Mouse (Mus musculus) hindbrain, embryonic 12.5 days (tissue): Measurements from ENCODE around the gene Pde4d. TPM values are rescaled to one million over a fixed set of nuclear protein-coding genes. Genes with fewer than 3 reads are reported as not detected.
"Not testable (repeated sequence)": the region's sequence is repeated elsewhere in the genome, so short reads cannot be mapped to it uniquely, and the experiment has no call there.

ENCODE experiments used
- ATAC-seq: fragments of 200-750 bp; cut with Nextera tagmentation; 2 replicates; pipeline ENCODE4 v1.8.0; 2017; ENCODE audit warnings: moderate TSS enrichment; ENCODE audit not compliant: low FRiP score
- H3K27ac ChIP-seq: fragments of 300-500 bp; sonication (generic); 2 replicates; pipeline ENCODE4 v1.5.1; 2016; ENCODE audit warnings: mild to moderate bottlenecking
- H3K27me3 ChIP-seq: fragments of 300-500 bp; sonication (generic); 2 replicates; pipeline ENCODE4 v1.6.1; 2016; ENCODE audit warnings: mild to moderate bottlenecking
- H3K36me3 ChIP-seq: fragments of 300-500 bp; sonication (generic); 2 replicates; pipeline ENCODE4 v1.6.1; 2016; ENCODE audit warnings: mild to moderate bottlenecking
- H3K4me1 ChIP-seq: fragments of 300-500 bp; sonication (generic); 2 replicates; pipeline ENCODE4 v1.6.1; 2016
- H3K4me2 ChIP-seq: fragments of 300-500 bp; sonication (generic); replicated peaks from 2 replicates; pipeline ENCODE4 v1.6.1; 2016; ENCODE audit warnings: mild to moderate bottlenecking
- H3K4me3 ChIP-seq: fragments of 300-500 bp; sonication (generic); 2 replicates; pipeline ENCODE4 v1.5.1; 2016; ENCODE audit warnings: mild to moderate bottlenecking
- H3K9ac ChIP-seq: fragments of 300-500 bp; sonication (generic); 2 replicates; pipeline ENCODE4 v1.6.1; 2016; ENCODE audit warnings: mild to moderate bottlenecking, moderate library complexity
- H3K9me3 ChIP-seq: fragments of 300-500 bp; sonication (generic); replicated peaks from 2 replicates; pipeline ENCODE4 v1.6.1; 2016; ENCODE audit warnings: mild to moderate bottlenecking
- WGBS: fragments of 180-500 bp; shearing (Covaris S2); methylation state at CpG from one replicate; pipeline ENCODE4 v1.1.7; 2016; 5-methylcytosine and 5-hydroxymethylcytosine counted together
- polyA plus RNA-seq: library from polyadenylated mRNA; unstranded; fragments of >200 nt; fragmentation: Nextera tagmentation; extraction: Ambion mirVana; gene quantifications from 2 replicates; pipeline ENCODE4 v1.2.1, GENCODE M21; 2016

The Pde4d gene
- polyA plus RNA-seq, 1 experiment from 2014 or later, result 20.6 TPM

GRCm38 (mm10) chr13:108677056-108677455 lies 227.3 kb downstream of the Pde4d start:
- no peak overlapping the region for H3K27ac ChIP-seq
- no peak overlapping the region for H3K4me3 ChIP-seq
- no peak for ATAC-seq
- H3K36me3 ChIP-seq, result no peaks in the 10 kb centered on the region
- no peak overlapping the region for H3K4me2 ChIP-seq
- H3K9ac ChIP-seq, result no peak overlapping the region
- no peaks in the 10 kb centered on the region for H3K27me3 ChIP-seq
- no peaks in the 10 kb centered on the region for H3K9me3 ChIP-seq
- H3K4me1 ChIP-seq, result no peaks in the 10 kb centered on the region

- no peaks in the 10 kb centered on the region for H3K9me3 ChIP-seq
- H3K27me3 ChIP-seq, result no peaks in the 10 kb centered on the region
- no peak overlapping the region for H3K27ac ChIP-seq
- WGBS, result 88% methylated on average over 4 of the region's 4 CpGs
- no peak overlapping the region for H3K9ac ChIP-seq
- no peak overlapping the region for H3K4me2 ChIP-seq
- ATAC-seq, result no peak
- no peaks in the 10 kb centered on the region for H3K4me1 ChIP-seq
- H3K36me3 ChIP-seq, result no peaks in the 10 kb centered on the region
- no peak overlapping the region for H3K4me3 ChIP-seq
These were observed 233.3 kb downstream of the Pde4d start for GRCm38 (mm10) chr13:108683018-108683417.

GRCm38 (mm10) chr13:108685817-108686216 lies 236.1 kb downstream of the Pde4d start:
- Histone ChIP-seq H3K4me1 (no peaks in the 10 kb centered on the region), H3K27ac (no peak overlapping the region), H3K9me3 (no peaks in the 10 kb centered on the region), H3K27me3 (no peaks in the 10 kb centered on the region), H3K36me3 (no peaks in the 10 kb centered on the region), H3K4me2 (no peak overlapping the region), H3K4me3 (no peak overlapping the region), H3K9ac (no peak overlapping the region)
- 92% methylated on average over 7 of the region's 7 CpGs for WGBS
- ATAC-seq, result no peak

GRCm38 (mm10) chr13:108686262-108686661 lies 236.5 kb downstream of the Pde4d start:
- H3K27ac ChIP-seq, result no peak overlapping the region
- H3K36me3 ChIP-seq, result no peaks in the 10 kb centered on the region
- no peak for ATAC-seq
- H3K9ac ChIP-seq, result no peak overlapping the region
- H3K9me3 ChIP-seq, result no peaks in the 10 kb centered on the region
- no peaks in the 10 kb centered on the region for H3K27me3 ChIP-seq
- WGBS, result 85% methylated on average over 2 of the region's 2 CpGs
- H3K4me1 ChIP-seq, result no peaks in the 10 kb centered on the region
- H3K4me2 ChIP-seq, result no peak overlapping the region
- H3K4me3 ChIP-seq, result no peak overlapping the region

GRCm38 (mm10) chr13:108686807-108687206 lies 237.1 kb downstream of the Pde4d start:
- no peaks in the 10 kb centered on the region for H3K9me3 ChIP-seq
- no peaks in the 10 kb centered on the region for H3K27me3 ChIP-seq
- no peak overlapping the region for H3K9ac ChIP-seq
- no peak for ATAC-seq
- H3K4me2 ChIP-seq, result no peak overlapping the region
- 77% methylated on average over 4 of the region's 4 CpGs for WGBS
- H3K4me1 ChIP-seq, result no peaks in the 10 kb centered on the region
- H3K36me3 ChIP-seq, result no peaks in the 10 kb centered on the region
- H3K4me3 ChIP-seq, result no peak overlapping the region
- H3K27ac ChIP-seq, result no peak overlapping the region

GRCm38 (mm10) chr13:108692883-108693550 lies 243.3 kb downstream of the Pde4d start:
- Histone ChIP-seq H3K36me3 (no peaks in the 10 kb centered on the region), H3K9ac (no peak overlapping the region), H3K4me2 (no peak overlapping the region), H3K27me3 (no peaks in the 10 kb centered on the region), H3K4me1 (no peaks in the 10 kb centered on the region), H3K27ac (no peak overlapping the region), H3K4me3 (no peak overlapping the region), H3K9me3 (no peaks in the 10 kb centered on the region)
- 84% methylated on average over 12 of the region's 12 CpGs for WGBS
- no peak for ATAC-seq

- no peaks in the 10 kb centered on the region for H3K27me3 ChIP-seq
- H3K9me3 ChIP-seq, result no peaks in the 10 kb centered on the region
- H3K9ac ChIP-seq, result no peak overlapping the region
- no peak overlapping the region for H3K4me3 ChIP-seq
- no peak for ATAC-seq
- H3K36me3 ChIP-seq, result no peaks in the 10 kb centered on the region
- H3K4me2 ChIP-seq, result no peak overlapping the region
- no peaks in the 10 kb centered on the region for H3K4me1 ChIP-seq
- 79% methylated on average over 4 of the region's 4 CpGs for WGBS
- H3K27ac ChIP-seq, result no peak overlapping the region
These were observed 255.7 kb downstream of the Pde4d start for GRCm38 (mm10) chr13:108705441-108705840.

GRCm38 (mm10) chr13:108714032-108714431 lies 264.3 kb downstream of the Pde4d start:
- Histone ChIP-seq H3K9me3 (no peaks in the 10 kb centered on the region), H3K27me3 (no peaks in the 10 kb centered on the region), H3K4me2 (no peak overlapping the region), H3K9ac (no peak overlapping the region), H3K4me1 (no peaks in the 10 kb centered on the region), H3K27ac (no peak overlapping the region), H3K36me3 (no peaks in the 10 kb centered on the region), H3K4me3 (no peak overlapping the region)
- 90% methylated on average over 3 of the region's 3 CpGs for WGBS
- no peak for ATAC-seq

GRCm38 (mm10) chr13:108715029-108715428 lies 265.3 kb downstream of the Pde4d start:
- no peak overlapping the region for H3K4me2 ChIP-seq
- no peaks in the 10 kb centered on the region for H3K9me3 ChIP-seq
- WGBS, result 80% methylated on average over 3 of the region's 3 CpGs
- H3K9ac ChIP-seq, result no peak overlapping the region
- no peaks in the 10 kb centered on the region for H3K4me1 ChIP-seq
- no peak overlapping the region for H3K4me3 ChIP-seq
- H3K36me3 ChIP-seq, result no peaks in the 10 kb centered on the region
- no peaks in the 10 kb centered on the region for H3K27me3 ChIP-seq
- ATAC-seq, result no peak
- H3K27ac ChIP-seq, result no peak overlapping the region

- no peak overlapping the region for H3K9ac ChIP-seq
- no peaks in the 10 kb centered on the region for H3K4me1 ChIP-seq
- H3K36me3 ChIP-seq, result no peaks in the 10 kb centered on the region
- H3K9me3 ChIP-seq, result no peaks in the 10 kb centered on the region
- no peak for ATAC-seq
- H3K27me3 ChIP-seq, result no peaks in the 10 kb centered on the region
- WGBS, result 86% methylated on average over 5 of the region's 5 CpGs
- H3K27ac ChIP-seq, result no peak overlapping the region
- H3K4me2 ChIP-seq, result no peak overlapping the region
- no peak overlapping the region for H3K4me3 ChIP-seq
These were observed 272.5 kb downstream of the Pde4d start for GRCm38 (mm10) chr13:108722234-108722633.

- not testable (repeated sequence) for H3K4me1 ChIP-seq, H3K36me3 ChIP-seq, H3K9ac ChIP-seq, H3K27ac ChIP-seq, H3K9me3 ChIP-seq, H3K4me3 ChIP-seq, ATAC-seq, H3K4me2 ChIP-seq, H3K27me3 ChIP-seq
- 90% methylated on average over 2 of the region's 2 CpGs for WGBS
These were observed 284.6 kb downstream of the Pde4d start for GRCm38 (mm10) chr13:108734356-108734755.

- no peak for ATAC-seq
- WGBS, result 85% methylated on average over 3 of the region's 3 CpGs
These were observed 301.6 kb downstream of the Pde4d start for GRCm38 (mm10) chr13:108751155-108751840.

GRCm38 (mm10) chr13:108757477-108757876 lies 307.7 kb downstream of the Pde4d start:
- Histone ChIP-seq H3K27me3 (no peaks in the 10 kb centered on the region), H3K4me3 (no peak overlapping the region), H3K4me2 (no peak overlapping the region), H3K27ac (no peak overlapping the region), H3K9me3 (no peaks in the 10 kb centered on the region), H3K9ac (no peak overlapping the region), H3K4me1 (no peaks in the 10 kb centered on the region), H3K36me3 (no peaks in the 10 kb centered on the region)
- 86% methylated on average over 7 of the region's 7 CpGs for WGBS
- ATAC-seq, result no peak

More at GRCm38 (mm10) chr13:108751155-108751840, 301.6 kb downstream of the Pde4d start:
- Histone ChIP-seq H3K36me3 (no peaks in the 10 kb centered on the region), H3K4me3 (no peak overlapping the region), H3K27ac (no peak overlapping the region), H3K27me3 (no peaks in the 10 kb centered on the region), H3K4me2 (no peak overlapping the region), H3K4me1 (no peaks in the 10 kb centered on the region), H3K9me3 (no peaks in the 10 kb centered on the region), H3K9ac (no peak overlapping the region)
